Mouse (Mus musculus) frontal cortex, postnatal 10 days (tissue): ENCODE measurements around the gene Abhd4.
A peak's percentile ranks its signal among the peaks of the same experiment; 100 is the strongest.
"Not testable (repeated sequence)": the region's sequence is repeated elsewhere in the genome, so short reads cannot be mapped to it uniquely, and the experiment has no call there.

Source experiments
- DNase-seq, 2 experiments: peaks; one replicate each; pipeline ENCODE4 v3.0.0; 2022; ENCODE audit warnings: low spot score in 2 of 2, mixed read lengths in 1 of 2

The Abhd4 gene

DNA sequence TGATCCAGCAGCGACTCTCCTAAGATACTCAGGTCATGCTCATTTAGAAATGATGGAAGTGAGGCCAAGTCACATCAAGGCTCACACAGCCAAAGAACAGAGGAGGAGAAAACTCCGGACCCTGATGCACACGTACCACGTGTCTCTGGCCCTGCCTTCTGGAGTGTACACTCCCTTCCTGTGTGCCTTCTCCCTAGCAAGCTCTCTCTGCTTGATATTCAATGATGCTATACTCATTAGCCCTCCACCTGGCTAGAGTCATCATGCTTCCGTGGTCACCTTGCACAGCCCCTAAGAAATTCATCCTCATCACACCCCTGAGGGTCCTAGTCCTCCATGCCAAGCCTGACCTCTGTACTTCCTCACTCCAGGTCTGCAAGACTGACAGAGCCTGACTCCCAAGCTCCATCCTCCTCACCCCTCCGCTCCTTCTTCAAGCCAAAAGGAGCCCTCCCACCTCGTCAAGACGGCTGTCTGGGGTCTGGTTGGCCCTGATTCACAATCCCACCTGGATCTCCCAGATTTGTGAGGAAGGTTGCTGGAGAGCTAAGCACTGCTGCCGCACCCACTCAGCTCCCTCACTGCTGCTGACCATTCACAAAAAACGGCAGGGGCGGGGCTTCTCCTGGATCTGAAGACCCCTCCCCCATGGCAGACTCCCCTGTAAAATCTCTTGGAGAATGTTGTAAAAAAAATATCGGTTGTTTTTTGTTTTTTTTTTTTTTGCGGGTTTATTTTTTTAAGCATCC is 30.5 kb upstream of the Abhd4 start:
- DNase-seq, result no peak

DNA sequence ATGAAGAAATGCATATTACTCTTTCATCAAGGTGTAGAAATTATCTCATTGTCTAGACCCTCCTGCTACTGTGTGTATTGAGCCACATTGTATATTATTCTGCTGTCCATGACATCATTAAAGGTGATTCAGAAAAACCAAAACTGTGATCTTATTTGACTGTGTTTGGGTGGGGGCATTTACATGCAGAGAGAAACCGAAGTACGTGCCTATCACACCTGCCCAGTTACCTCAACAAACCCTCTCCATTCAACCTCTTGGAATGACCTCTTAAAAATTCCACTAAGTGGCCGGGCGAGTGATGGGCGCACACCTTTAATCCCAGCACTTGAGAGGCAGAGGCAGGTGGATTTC is 29.9 kb upstream of the Abhd4 start:
- no peak for DNase-seq

DNA sequence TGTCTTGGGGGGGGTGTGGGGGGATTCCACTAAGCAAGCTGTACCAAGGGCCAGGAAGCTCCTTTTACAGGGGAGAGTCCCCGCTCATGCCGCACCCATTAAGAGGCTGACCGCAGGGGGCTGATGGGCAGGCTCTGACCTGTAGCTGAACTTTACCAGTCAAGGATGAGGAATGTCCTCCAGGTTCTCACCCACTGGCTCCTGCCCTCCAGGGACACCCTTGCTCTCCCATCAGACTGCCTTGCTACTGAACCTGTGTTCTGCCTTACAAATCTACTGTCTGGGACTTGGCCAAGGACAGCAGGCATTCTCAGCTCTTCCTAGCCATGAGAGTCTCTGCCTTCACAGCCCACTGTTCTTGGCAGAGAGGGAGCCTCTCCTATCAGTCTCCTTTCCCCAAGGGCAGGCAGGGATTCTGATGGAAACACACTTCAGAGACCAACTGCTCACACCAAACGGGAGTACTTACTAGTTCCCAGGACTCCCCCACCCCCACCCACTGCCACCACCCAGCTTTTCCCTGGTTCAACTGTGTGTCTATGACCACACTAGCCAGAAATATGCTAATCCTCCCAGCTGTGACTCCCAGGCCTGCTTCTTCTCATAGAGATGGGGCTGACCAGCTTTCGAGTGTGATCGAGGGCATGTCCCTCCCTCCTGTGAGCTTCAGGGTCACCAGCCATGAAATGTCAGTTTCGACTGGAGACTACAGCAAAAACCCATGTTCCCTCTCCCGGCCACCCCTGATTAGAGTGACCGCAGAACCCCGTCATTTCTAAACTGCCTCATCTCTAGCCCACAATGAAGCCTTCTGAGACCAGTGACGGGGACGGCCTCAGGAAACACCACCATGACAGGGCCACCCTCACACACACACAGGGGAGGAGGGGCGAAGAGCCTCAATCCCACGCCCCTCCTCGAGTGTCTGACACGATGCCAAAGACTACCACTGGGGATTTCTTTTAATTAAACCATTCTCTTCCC is 29.2 kb upstream of the Abhd4 start:
- no peak for DNase-seq

DNA sequence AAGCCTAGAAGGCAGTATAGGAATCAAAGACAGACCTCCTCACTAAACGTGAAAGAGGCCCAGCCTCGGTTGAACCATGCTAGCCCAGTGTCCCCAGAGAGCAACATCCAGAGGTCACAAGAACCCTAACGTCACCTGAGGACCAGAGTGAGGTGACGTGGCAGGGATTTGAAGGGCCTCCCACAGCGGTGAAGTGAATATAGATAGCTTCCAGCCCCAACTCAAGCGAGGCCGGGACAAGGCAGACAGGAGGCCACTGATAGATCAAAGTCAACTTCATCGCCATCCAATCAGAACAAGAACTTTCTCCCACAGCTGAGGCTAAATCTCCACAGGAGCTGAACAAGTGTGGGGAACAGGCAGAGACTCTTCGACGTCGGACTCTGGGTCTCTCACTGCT is 28.3 kb upstream of the Abhd4 start:
- DNase-seq, result no peak

DNA sequence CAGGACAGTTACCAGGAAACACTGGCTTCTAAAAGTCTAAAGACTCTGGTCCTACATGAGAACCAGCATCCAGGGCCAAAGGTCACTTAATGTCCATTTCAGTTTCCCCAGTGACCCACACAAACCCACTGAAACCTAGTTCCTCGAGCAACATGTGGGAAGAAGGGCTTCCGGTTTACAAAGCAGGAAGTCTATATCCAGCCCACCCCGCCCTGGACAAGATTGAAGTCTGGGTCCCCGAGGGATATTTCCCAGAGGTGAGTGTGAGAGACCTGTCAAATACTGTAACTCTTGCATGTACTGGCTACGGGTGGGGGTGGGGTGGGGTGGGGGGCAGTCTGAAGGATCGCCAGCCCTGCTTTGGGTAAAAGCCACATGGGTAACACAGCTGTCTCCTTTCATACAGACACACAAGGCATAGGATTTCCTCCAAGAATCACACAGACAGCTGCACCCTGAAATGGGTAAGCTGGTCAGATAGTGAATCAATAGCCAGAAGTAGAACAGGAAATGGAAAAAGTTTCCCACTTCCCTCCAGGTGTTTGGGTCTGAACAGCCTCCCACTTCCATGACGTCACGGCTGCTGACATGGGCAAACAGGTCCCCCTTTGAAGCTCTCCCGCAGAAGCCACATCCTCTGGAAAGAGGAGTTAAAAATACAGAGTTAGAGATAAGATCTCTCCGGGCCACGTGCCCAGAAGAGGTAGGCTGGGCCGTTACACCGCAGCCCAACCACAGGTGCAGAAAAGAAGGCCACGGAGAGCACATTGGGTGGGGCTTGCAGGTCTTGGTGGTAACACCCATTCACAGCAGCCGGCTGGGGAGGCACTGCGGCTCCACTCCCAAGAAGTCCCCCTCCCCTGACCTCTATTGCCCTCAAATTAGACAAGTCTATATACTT is 26.8 kb upstream of the Abhd4 start:
- no peak for DNase-seq

DNA sequence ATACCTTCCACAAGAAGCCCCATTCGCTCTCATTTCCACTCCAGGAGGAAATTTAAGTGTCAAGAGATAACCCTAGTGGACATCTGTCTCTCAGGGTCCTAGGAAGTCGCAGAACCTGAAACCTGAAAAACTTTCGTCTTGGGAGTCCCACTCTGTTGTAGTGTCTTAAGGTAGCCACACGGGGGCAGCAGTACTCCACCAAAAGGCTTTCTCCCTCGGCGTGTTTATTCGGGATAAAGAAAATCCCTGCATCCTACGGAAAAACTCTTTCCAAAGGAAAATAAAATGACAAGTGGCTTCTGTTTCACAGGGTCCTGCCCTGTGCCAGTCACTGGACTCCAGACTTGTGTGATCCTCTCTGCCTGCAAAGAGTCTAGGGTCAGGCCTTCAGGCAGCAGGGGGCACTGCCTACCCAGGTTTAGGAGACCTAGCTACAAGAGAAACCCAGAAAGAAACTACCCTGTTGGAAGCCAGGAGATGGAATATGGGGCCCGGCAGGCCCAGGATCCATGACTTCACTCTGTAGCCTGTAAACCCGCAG is 26.0 kb upstream of the Abhd4 start:
- peak; percentile 41 to 66 for DNase-seq

DNA sequence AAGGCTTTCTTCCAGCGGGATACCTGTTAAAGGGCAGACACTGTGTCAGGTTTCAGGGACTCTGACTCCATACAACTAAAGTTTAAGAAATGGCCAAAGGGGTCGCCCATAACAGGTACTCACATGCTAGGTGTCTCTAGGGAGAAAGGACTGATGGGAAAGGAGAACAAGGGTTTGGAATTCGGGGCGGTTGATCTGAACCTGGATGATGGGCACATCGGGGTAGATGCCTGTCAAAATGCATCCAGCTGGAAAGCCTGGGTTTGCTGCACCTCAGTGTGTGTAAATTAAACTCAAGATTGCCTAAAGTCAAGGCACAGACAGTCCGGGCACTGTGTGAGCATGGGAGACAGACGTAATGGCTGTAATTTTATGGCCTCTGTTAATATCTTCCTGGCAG is 25.5 kb upstream of the Abhd4 start:
- DNase-seq, result no peak

DNA sequence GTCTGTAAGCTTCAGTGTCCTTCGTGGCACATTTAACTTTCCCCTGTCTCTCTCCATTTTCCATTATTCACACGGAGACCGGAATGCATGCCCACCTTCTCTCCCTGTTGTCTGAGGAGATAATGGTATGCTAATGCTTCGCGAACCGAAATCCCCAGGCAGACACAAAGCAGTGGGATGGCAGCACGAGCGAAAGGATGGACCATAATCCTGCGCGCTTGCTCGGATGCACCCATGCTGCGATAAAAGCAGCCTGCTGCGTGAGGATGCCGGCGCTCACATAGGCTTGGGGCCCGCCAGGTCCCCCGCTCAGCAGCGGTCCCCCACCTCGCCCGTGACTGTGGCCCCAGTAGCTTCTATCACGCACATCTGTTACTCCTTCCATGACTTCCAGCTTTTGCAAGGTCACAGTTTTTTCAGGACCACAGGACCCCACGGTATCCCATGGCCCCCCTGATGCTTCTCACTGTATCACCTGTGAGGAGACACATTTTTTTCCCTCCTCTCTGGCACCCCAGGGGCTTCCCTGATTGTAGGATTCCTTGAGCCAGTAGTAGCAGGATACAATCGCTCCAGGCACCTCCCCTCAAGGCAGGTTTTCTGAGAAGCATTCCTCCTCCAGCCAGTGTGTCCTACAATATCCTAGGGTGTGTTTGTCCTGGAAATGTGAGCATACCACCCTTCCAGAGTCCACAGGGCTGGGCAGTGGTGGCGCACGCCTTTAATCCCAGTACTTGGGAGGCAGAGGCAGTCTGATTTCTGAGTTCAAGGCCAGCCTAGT is 24.9 kb upstream of the Abhd4 start:
- no peak for DNase-seq

DNA sequence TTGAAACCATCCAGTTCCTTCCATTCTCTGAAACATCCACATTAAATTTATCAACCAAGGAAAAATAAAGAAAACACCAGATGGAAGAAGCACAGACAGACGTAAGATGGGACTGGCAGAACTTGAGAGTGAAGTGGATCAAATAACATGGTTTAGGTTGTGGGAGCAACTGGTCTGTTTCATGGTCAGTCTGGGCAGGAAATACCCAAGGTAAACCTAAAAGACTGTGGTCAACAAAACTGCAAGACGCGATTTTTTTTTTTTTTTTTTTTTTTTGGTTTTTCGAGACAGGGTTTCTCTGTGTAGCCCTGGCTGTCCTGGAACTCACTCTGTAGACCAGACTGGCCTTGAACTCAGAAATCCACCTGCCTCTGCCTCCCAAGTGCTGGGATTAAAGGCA is 24.1 kb upstream of the Abhd4 start:
- DNase-seq, result not testable (repeated sequence)

DNA sequence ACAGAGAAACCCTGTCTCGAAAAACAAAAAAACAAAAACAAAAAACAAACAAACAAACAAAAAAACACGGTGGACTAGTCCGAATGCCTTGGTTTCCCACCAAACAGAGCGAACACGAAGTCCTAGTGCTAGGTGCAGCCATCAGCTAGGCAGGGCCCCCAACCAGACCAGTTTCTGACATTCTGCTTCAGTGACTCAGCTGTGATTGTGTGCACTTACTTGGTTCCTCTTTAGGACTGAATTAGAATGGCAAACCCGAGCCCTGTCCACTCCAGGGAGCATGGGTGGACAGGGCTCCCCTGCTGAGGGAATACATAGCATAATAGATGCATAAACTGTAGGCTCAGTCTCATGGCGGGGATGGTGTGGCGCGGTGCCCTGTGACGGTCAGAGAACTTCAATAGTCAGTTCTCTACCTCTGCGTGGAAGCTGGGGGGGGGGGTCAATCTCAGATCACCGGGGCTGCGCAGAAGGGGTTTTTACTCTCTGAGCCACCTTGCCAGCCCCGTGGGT is 23.3 kb upstream of the Abhd4 start:
- no peak for DNase-seq

DNA sequence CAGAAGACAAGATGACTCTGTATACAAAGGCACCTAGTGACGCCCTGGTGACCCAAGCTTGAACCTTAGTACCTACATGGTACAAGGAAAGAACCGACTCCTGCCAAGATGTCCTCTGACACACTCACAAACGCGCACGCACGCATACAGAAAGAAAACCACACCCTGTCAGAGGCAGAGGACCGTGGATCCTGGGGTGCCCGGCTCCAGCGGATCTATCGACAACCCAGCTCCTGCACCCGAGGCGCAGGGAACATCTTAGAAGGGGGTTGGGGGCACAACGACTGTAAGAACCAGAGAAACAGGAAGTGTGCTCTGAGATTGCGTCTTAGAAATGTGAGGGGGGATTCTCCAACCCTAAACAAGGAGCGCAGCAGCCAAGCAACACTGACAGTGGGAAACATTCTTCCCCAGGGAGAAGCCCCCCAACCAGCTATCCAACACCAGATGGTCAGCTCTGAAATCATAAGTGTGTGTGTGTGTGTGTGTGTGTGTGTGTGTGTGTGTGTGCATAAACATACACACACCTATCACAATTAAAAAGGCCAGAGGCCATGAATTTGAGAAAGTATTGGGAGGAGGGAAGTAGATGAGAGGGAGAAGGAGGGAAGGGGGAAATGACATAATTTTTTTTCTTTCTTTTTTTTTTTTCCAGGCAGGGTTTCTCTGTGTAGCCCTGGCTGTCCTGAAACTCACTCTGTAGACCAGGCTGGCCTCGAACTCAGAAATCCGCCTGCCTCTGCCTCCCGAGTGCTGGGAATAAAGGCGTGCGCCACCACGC is 22.6 kb upstream of the Abhd4 start:
- no peak for DNase-seq

DNA sequence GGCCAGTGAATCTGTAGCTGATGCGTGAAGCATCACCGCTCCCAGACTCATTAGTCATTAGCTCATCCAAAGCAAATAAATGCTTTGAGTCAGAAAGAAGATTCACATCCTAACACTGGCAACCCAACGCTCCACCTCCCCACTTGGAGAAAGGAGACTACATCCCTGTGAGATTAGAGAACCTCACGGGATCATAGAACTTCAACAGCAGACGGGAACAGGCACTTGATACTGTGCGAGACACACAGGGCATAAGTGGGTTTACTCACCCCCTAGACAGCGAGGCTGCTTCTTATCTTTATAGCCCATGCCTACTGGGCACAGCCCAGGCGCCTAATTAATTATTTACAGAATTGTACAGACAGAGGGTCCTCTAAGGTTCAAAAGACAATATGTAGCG is 21.8 kb upstream of the Abhd4 start:
- DNase-seq, result no peak

DNA sequence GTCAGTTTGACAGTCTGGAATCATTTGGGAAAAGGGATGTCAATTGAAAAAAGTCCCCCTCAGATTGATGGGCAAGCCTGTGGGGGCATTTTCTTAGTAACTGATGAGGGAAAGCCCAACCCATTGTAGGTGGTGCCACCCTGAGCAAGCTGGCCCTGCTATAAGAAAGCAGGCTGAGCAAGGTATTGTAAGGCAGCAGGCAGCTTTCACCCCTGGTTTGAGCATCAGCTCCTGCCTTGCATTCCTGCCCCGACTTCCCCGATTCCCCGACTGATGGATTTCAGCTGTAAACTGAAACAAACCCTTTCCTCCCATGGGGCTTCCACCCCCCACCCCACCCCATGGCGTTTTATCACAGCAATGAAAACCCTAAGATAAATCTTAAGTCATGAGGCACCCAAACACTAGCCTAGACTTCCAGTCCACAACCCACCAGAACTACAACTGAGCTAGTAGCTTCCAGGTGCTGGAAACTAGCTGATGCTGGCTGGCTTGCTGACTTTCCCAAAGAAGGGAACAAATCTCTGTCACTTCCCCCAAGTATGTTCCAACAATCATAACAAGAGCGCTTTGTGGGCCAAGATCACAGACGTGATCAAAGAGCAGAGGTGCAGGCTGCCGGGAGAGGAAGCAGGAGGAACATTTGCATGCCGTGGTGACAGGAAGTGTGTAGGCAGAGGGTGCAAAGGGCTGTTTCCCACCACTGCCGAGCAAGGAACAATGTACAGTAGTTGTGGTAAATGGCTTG is 21.0 kb upstream of the Abhd4 start:
- no peak for DNase-seq

DNA sequence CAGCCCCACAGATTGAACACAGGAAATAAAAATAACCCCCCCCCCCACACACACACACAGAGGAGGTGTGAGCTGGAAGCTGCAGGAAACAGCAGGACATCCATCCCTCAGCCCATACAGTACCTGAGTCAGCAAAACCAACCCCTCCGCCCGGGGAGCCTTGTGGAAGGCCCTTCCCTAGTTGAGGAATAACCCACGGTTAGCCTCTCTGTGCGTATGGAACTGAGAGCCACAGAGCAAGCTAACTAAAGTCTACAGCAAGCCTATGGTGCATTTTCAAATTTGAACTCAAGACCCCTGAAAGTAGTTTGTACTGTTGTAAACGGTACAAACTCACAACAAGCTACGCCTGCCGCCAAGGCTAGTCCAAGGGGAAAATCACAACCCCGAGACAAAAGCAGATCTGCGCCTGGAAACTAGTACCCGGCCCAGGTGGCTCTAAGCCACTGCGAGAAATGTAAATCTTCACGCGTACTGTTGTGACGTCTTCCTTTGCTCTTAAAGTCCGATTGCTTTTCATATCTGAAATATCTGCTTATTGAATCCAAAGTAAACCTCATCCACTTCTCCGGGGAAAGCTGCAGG is 20.3 kb upstream of the Abhd4 start:
- no peak for DNase-seq

DNA sequence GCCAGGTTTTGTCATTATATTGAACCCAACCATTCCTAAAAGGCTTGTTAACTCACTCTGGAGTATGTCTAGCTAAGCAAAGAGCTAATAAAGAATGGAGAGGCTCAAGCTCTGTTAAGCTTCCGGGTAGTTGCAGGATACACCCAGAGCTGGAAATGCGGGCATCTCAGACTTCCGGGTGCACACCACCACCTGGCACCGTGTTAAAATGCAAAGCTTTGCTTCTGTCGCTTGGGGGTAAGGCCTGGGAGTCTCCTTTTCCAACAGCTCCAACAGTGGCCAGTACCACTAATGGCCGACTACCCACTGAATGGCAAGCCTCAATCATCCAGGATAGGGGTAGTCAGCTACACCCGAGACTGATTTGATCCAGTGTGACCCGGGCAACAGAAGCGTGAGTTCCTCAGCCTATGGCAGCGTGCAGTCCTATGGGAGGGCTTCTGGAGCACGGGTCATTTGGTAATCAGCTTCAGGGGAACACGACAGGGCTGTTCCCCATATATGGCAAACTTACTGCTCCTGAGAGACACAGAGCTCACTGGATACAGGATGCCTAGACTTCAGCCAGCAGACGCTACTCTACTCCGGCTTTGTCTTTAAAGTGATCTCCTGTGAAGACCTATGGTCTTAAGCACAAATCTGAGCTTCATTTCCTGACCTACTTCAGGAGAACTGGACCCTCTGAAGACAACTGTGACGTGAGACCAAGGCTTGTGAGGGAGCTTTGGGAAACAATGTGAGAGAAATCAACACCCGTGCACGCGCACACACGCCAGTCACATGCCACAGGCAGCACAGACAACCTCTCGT is 19.6 kb upstream of the Abhd4 start:
- DNase-seq, result no peak

DNA sequence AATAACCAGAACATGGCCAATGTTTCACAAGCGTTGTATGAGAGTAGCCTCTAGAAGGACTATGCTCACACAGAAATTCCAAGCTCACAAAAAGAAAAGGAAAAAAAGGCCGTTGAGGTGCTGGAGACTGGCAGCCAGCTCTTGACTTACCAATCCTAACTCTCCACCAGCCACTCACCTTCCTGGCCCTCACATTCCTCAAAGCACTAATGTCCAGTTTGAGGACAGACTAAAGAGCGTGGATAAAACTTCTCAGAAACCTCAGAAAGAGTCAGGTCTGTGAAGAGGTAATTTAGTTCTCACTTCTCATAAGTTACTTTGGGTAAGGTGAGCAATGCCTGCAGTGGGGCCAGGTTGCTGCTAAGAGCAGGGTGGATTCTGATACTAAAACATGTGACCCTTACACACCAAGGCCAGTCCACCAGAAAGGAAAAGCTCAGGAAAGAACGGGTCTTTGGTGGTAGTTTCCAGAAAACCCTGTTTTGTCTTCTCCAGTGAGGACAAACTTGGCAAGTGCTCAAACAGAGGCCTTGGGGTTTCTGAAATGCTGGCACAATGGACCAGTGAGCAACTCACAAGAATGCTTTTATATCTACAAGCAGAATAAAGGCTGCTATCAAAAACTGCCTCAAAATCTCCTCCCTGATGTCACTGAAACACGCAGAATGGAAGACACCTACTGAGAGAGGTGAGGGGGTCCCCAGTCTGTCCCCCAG is 18.0 kb upstream of the Abhd4 start:
- DNase-seq, result no peak

DNA sequence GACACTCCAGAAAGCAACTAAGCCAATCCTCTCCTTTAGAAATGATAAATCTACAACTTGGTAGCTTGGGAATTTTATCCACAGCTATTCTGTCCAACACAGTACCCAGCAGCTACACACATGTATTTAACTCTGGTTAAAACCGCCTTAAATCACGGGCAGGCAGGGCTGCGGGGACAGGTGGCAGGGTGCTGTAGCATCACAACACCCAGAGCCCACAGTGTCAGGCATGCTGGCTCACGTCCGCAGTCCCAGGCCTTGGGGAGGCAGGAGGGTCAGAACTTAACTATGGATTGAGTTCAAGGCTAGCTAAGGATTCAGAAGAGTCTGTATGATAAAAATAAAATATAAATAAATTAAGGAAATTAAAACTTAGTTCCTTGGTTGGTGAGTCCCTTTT is 17.1 kb upstream of the Abhd4 start:
- no peak for DNase-seq
